In the genomic region with DNA sequence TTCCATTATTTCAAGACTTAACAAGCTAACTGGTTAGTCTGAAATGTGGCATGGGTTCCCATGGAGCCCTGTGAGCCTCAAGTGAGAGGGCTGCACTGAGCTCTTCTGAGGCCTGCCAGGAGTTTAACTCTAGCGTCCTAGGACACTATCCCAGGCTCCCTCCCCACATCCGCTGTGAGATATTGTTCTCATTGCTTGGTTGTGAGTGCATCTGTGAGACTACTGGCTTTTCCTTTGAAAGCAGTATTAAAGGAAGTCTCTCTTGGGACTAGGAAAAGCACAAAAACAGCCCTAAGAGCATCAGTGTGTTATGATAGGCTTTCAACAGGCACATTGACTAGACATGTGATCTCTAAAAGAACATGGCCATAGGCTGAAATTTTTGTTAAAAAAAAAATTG, we compare ENCODE assay signal across 12 mouse cellular contexts.
"Had no signal": no experiment of that assay in that cellular context is flagged by ENCODE, and none has a peak within 500 bp of the region (broad histone marks: within the 10 kb centered on the region; RNA-seq: fewer than 3 reads in every experiment).

No protein-coding gene starts in this region.

- H3K27me3 ChIP-seq: limb, embryonic 13.5 days; midbrain, embryonic 13.5 days had no signal

- H3K9me3 ChIP-seq: limb, embryonic 13.5 days; midbrain, embryonic 13.5 days had no signal

- H3K9ac ChIP-seq: limb, embryonic 13.5 days; liver, embryonic 14.5 days; midbrain, embryonic 13.5 days had no signal

- H3K4me2 ChIP-seq: limb, embryonic 13.5 days; midbrain, embryonic 13.5 days had no signal

- ATAC-seq: midbrain, embryonic 13.5 days had no signal

- H3K27ac ChIP-seq: layer of hippocampus, adult 2 months; limb, embryonic 13.5 days; liver, embryonic 14.5 days; midbrain, embryonic 13.5 days; stomach, postnatal 0 days had no signal

- H3K4me1 ChIP-seq: limb, embryonic 13.5 days; midbrain, embryonic 13.5 days had no signal

- H3K36me3 ChIP-seq: midbrain, embryonic 13.5 days had no signal

- DNase-seq: kidney, postnatal 10 days; kidney, postnatal 4 days; left cerebral cortex, postnatal 4 days; lung, adult 18-20 months; right cerebral cortex, postnatal 14 days; thymus, adult 2 months; thymus, postnatal 25 days had no signal

- H3K4me3 ChIP-seq: layer of hippocampus, adult 2 months; limb, embryonic 13.5 days; midbrain, embryonic 13.5 days had no signal
